Mouse (Mus musculus) CH12.LX (cell line): ENCODE measurements at regions not wholly inside any gene's neighbourhood (a gene's known extent, or its start where the extent isn't known, plus 50 kb on each side); places are given as distances from the start of the nearest gene placed in this dataset.
A peak's percentile ranks its signal among the peaks of the same experiment; 100 is the strongest.

Experiments used
- CTCF ChIP-seq, 2 experiments: IDR thresholded peaks in 1 of 2; conservative IDR thresholded peaks in 1 of 2; 2 replicates each; pipeline ENCODE4 v1.5.1; 2011 to 2012; ENCODE audit warnings: low read depth in 2 of 2, low read length in 2 of 2, improper control_type of control experiment in 1 of 2, inconsistent platforms in 1 of 2, mild to moderate bottlenecking in 1 of 2, moderate library complexity in 1 of 2
- E2F4 ChIP-seq: IDR thresholded peaks from 2 replicates; pipeline ENCODE4 v1.6.1; 2011; ENCODE audit warnings: low read depth, low read length, improper control_type of control experiment; ENCODE audit not compliant: insufficient replicate concordance
- ETS1 ChIP-seq: conservative IDR thresholded peaks from 2 replicates; pipeline ENCODE4 v1.6.1; 2012; ENCODE audit warnings: low read depth, mild to moderate bottlenecking, inconsistent platforms, low read length, improper control_type of control experiment, moderate library complexity
- MAFK ChIP-seq: IDR thresholded peaks from 2 replicates; pipeline ENCODE4 v1.6.1; 2011; ENCODE audit warnings: low read length, improper control_type of control experiment; ENCODE audit not compliant: insufficient replicate concordance
- MAX ChIP-seq: IDR thresholded peaks from 2 replicates; pipeline ENCODE4 v1.6.1; 2011; ENCODE audit warnings: low read length, improper control_type of control experiment
- NELFE ChIP-seq: IDR thresholded peaks from 2 replicates; pipeline ENCODE4 v1.6.1; 2011; ENCODE audit warnings: low read depth, low read length, improper control_type of control experiment
- POLR2AphosphoS2 ChIP-seq: IDR thresholded peaks from 2 replicates; pipeline ENCODE4 v1.6.1; 2011; ENCODE audit warnings: low read depth, low read length, improper control_type of control experiment
- RCOR1 ChIP-seq: conservative IDR thresholded peaks from 2 replicates; pipeline ENCODE4 v1.6.1; 2012; ENCODE audit warnings: low read depth, mild to moderate bottlenecking, inconsistent platforms, low read length, improper control_type of control experiment
- TCF12 ChIP-seq: IDR thresholded peaks from 2 replicates; pipeline ENCODE4 v1.6.1; 2014; ENCODE audit warnings: low read depth, mild to moderate bottlenecking, inconsistent platforms, low read length, improper control_type of control experiment
- USF1 ChIP-seq: IDR thresholded peaks from 2 replicates; pipeline ENCODE4 v1.6.1; 2014; ENCODE audit warnings: low read depth, mild to moderate bottlenecking, inconsistent platforms, low read length, improper control_type of control experiment

- TF ChIP-seq E2F4 (no peak), TCF12 (no peak), CTCF (conservative IDR thresholded peaks at IDR 0.05 in 1 of 2, IDR thresholded peaks at IDR 0.05 in 1 of 2; ENCODE audit: low read depth in 2 of 2, low read length in 2 of 2) (peak; percentile 31 to 77), NELFE (no peak), USF1 (no peak), MAFK (no peak), RCOR1 (no peak), MAX (no peak), ETS1 (no peak), POLR2AphosphoS2 (no peak)
Measured at GRCm38 (mm10) chr6:31190628-31191373, 207.7 kb upstream of the Mkln1 start.
